Mouse (Mus musculus) embryo, embryonic 11 days (tissue): ENCODE measurements around the gene Nrm.

Experiments used
- DNase-seq: peaks from one replicate; pipeline ENCODE4 v3.0.0-alpha.2; 2015

Nrm gene

DNA sequence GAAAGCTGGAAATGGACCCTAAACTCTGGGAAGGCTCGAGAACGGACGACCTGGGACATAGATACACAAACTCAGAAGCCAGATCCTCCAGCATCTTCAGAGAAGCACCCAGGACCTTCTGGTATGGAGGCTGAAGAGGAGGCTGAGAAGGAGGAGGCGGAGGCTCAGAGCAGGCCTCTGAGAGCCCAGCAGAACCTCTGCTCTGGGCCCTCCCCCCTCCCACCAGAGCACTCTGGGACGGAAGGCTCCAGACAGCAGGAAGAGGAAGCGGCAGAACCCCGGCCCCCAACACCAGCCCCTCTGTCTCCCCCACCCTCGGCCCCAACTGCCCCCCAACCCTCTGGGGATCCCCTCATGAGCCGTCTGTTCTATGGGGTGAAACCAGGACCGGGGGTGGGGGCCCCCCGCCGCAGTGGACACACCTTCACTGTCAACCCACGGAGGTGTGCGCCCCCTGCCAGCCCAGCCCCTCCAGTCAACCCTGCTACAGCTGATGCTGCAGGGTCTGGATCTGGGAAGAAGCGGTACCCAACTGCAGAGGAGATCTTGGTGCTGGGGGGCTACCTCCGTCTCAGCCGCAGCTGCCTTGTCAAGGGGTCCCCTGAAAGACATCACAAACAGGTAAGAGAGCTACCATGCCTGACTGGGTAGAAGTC lies 7.2 kb downstream of the Nrm start:
- DNase-seq, result peak; percentile 10

GRCm38 (mm10) chr17:35868961-35869345 lies 7.8 kb downstream of the Nrm start:
- DNase-seq, result no peak

DNA sequence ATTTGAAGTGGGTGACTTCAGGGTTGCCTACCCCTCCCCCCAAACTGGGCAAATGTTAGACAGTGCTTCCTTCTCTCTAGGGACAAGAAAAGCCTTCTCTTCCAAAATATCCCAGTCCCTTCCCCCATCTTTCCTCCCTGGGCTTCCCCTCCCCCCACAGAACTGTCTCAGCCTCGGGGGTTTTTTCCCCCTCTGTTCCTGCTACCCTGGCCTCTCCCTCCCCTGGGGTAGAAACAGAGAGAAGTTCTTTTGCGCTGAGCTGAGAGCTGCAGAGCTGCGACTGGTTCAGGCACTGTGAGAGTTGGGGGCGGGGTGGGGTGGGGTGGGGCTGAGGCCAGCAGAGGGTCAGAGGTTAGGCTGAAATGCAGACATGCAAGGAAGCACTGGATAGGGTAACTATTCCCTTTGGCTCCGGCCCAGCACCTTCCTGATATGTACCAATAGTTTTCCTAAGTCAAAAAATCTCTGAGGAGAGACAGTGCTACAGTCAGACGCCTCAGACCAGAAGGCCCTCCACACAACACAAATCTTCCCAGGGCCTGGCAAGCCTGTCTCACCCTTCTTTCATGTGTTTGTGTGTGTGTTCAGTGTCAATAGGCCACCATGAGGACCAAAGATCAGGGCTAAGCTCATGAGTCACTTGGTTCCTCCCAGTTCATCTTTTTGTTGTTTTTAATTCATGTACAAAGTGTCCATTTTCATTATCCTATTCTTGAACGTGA lies 8.4 kb downstream of the Nrm start:
- peak; percentile 64 for DNase-seq

DNA sequence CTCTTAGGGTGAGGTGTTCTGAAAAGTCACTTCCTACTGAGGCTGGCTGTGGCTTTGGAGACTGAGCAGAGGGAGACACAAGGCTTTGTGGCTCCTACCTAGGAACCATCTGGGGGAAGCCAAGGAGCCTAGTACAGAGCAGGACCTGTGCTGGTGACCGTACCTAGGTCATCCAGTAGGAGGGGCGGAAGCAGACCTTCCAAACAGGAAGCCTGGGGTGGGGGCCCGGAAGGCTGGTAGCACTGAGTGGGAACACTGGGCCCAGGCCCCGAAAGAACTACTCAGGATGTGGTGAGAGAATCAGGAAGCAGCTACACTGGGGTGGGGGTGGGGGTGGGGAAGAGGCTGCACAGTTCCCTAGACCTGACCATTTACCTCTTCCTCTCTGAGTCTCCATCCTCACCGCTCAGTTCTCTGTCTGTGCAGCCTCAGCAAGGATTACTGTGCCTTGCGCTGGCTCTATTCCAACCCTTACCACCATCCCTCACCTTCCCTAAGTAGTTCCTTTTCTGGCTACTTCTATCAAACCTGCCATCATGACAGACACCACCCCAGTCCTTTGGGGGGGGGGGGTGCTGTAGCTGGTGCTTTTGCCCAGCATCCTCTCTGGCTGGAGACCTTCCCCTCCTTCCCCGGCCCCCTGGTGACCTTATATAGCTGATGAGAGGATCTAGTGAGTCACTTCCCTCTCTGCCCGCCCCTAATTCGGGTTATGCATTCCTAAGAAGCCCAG lies 9.2 kb downstream of the Nrm start:
- DNase-seq, result peak; percentile 40

DNA sequence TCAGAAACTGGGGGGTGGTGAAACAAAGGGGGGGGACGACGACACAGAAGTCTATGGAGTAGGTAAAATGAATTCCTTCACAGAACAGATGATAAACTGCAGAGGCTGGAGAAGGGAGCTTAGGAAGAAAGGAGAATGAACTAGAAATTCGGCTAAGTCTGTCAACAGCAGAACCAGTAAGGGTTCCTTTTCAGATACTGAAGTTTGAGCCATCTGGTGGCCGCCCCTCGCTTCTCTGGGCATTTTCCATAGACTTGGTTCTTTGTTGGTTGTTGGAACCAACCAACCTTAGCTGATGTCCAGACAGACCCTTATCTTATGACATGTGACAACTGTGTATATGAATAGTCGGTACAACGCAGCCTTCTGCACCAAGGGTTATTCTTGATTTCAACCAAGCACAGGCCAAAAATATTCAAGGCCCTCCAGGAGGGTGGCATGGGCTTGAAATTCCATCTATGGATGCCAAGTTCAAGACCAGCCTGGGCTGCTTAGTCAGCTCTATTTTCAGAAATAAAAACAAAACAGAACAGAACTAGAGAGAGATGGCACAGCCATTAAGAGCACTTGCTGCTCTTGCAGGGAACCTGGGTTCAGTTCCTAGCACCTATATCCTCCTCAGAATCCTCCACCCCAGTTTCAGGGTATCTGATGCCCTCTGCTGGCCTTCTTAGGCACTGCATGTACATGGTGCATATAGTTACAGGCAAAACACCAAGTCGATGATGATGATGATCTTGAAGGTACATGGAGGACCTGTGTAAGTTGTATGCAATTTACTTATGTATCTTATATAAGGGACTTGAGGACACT lies 10.0 kb downstream of the Nrm start:
- peak; percentile 18 for DNase-seq

DNA sequence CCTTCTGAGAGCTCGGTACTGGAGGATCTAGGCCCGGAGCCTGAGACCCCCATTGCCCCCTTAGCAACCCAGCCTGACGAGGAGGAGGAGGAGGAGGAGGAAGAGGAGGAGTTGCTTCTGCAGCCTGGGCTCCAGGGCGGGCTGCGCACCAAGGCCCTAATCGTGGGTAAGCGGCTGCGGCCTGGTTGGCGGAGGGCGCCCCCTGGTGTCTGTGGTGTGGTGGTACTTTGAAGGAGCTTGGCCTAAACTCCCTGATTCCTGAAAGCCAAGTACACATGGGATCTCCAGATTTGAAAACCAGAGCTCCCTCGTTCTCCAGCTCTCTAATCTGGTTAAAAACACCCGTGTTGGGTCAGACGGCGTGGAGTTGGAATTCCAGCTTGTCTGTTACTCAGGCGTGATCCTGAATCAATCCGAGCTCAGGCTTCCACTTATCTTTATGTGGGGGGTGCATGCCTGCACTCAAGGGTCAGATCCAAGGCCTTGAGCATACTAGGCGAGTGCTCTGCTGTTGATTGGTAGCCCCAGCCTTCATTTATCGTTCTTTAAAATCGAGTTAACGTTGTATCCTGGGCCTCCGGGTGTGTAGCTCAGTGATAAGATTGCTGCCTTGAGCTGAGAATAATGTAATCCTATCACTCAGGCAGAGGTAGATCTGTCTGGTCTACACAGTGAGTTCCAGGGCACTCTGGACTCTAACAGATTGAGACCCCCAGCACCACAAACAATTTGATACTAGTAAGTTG lies 12.8 kb downstream of the Nrm start:
- DNase-seq, result peak; percentile 87

DNA sequence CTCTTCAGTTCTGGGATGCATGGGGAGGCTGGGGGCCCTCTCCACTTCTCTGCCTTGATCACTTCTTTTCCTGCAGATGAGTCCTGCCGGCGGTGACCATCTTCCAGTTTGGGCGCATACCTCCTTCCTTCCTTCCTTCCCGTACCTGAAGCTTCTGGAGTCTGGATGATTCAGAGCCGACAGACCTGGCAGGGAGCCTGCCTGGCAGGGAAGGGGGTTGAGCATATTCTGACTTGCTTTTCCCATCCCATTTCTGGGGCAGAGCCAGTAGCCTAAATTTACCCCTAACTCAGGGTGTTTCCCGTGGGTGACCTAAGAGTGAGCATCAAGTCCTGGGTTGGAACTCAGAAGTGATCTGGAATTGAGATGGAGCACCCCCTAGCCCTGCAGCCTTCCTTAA lies 13.6 kb downstream of the Nrm start:
- no peak for DNase-seq

DNA sequence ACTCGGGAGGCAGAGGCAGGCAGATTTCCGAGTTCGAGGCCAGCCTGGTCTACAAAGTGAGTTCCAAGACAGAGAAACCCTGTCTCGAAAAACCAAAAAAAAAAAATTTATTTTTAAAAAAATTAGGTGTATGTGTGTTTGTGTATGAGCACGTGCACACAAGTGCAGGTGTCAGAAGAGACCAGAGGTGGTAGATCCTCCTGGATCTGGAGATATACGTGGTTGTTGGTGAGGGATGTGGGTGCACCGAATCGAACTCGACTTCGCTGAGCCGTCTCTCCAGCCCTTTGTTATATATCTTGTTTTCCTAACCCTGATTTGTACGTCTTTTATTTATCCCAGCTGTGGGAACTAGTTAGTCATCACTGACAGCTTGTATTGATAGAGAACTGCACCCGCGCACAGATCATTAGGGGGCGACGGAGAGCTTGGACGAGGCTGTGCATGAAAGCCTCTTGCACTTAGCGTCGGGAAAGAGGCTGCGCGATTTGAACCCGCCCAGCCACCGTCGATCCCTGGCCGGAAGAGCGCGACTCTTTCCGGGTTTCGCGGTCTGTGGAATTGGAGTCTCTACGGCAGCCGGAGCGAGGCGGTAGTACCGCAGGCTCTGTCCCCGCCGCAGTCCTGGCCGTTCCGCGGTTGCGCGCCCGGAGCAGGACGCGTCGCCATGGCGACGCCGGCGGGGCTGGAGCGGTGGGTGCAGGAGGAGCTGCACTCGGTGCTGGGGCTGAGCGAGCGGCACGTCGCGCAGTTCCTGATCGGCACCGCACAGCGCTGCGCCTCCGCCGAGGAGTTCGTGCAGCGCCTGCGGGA lies 18.3 kb downstream of the Nrm start, which contains the start of gene Dhx16:
Dhx16 (plus strand) TSS at position 575 of the 813 bp plus-strand sequence.
- DNase-seq, result peak; percentile 96

- no peak for DNase-seq
Measured at GRCm38 (mm10) chr17:35882924-35883323, 21.8 kb downstream of the Nrm start.

- no peak for DNase-seq
Measured at GRCm38 (mm10) chr17:35883777-35884176, 22.7 kb downstream of the Nrm start.

DNA sequence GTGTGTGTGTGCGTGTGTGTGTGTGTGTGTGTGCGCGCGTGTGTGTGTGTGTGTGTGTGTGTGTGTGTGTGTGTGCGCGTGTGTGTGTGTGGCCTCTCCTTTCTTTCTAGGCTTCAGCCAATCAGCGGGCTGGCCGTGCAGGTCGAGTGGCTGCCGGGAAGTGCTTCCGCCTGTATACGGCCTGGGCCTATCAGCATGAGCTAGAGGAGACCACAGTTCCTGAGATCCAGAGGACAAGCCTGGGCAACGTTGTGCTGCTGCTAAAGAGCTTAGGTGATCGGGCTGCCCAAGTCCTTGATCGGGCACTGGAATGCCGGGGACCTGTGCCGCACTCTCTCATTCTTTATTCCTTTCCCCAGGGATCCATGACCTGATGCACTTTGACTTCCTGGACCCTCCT lies 26.6 kb downstream of the Nrm start:
- DNase-seq, result no peak

DNA sequence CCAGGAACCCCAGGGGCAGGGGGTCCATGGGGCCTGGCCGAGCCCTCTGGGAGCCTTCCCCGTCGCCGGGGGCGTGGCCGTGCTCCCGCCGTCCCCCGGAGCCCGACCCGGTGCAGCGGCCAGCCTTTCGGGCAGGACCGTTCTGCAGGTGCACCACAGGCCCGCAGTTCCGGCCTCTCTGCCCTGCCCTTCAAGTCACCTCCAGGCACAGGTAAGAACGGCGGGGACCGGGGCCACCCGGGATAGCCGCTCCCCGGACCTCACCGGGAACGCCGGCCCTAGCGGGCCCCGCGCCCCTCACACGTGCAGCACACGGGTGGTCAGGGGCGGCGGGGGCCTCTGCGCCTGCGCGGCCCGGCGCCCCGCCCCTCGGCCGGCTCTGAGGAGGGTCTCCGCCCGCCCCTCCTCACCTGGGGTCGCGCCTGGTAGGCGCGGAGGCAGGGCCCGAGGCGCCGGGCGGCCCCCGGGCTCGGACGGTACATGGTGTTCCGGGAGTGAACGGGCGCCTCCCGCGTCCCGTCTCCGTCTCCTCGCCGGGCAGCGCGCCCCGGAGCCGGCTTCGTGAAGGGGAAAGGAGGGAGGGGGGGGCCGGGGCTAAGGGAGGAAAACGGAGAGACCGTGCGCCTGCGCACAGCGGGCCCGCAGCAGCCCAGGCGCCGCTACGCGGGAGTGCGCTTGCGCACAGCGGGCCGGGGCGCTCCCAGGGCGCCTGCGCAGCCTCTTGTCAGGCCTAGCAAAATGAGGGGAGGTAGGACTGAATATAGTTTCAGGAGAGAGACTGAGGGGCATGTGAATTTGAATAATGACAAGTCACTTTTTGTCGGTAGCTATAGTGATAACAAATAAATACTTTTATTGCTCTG lies 35.9 kb downstream of the Nrm start, which contains the start of gene 2310061I04Rik:
2310061I04Rik (minus strand) TSS at position 651 of the 863 bp plus-strand sequence.
- peak; percentile 95 for DNase-seq

DNA sequence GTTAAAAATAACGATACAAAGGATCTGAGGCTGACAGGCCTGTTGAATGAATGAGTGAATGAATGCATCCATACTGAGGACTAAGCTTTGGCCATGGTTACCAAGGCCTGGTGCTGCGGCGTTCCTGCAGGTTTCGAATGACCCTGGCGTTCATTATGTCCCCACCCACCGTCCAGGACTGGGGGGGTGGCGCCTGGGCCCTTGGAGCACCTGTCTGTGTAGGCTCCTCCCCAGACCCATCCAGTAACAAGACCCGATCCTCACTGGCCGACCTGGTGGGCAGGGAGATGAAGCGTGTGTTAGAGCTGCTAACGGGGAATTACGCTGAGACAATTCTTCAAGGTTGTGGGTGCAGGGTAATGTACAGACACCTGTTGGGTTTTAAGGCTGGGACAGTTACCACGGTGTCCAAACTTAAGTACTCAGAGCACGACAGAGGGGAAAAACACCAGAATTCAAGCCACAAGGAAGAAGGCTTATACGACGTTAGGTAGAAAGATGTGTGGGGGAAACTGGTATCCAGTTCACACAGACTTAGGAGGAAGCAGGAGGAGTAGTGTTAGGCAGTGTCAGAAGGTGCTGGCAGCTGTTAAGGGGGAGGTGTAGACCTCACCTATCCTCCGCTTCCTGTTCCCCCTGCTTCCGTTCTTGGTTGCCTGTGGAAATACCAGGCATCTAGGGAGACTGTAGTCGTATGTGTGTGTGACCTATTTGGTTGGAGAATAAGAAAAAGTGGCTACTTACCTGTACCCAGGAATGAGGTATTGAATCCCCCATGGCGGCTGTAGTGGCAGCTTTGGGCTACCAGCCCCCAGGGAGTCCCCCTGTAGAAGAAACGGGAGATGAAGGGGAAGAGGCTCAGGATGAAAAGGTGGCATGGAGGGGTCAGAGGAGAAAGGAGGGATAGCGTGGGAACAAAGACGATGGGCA lies 36.8 kb downstream of the Nrm start:
- no peak for DNase-seq

GRCm38 (mm10) chr17:35900636-35901035 lies 39.5 kb downstream of the Nrm start:
- DNase-seq, result no peak

DNA sequence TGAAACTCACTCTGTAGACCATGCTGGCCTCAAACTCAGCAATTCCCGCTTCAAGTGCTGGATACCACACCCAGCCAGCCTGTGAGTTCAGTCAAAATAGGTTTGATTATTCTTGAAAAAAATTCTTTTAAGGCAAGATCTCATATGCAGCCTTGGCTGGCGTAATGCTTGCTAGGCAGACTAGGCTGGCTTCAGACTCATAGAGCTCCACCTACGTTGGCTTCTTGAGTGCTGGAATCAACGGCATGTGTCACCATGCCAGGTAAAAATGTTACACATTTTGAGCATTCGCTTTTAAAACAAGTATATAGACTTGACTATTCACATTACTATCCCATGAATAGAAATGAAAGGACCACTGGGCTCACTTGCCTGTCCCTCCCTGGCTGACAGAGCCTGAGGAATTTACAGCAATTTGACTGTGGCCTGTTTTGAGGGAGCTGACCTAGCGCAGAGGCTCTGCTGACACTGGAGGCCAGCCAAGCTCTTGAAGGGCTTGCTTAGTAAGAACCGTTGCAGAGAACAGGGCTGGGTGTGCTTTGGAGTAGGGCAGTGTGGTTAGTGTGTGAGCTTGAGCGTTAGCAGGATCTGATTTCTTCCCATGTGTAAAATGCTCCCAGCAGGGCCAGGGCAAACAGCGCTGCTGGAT lies 42.3 kb downstream of the Nrm start:
- no peak for DNase-seq

- DNase-seq, result no peak
Measured at GRCm38 (mm10) chr17:35903992-35904355, 42.9 kb downstream of the Nrm start.

GRCm38 (mm10) chr17:35905587-35905986 lies 44.5 kb downstream of the Nrm start:
- DNase-seq, result no peak

- DNase-seq, result no peak
Measured at GRCm38 (mm10) chr17:35907609-35908008, 46.5 kb downstream of the Nrm start.
